8 mouse cellular contexts compared by ENCODE assay signal in genomic region chr4:117495869-117496401, GRCm38 (mm10). TPM values are rescaled to one million over a fixed set of nuclear protein-coding genes. Genes with fewer than 3 reads are reported as not detected.
DNase-seq lines count a peak whose midpoint lies in the region; ATAC-seq and TF ChIP-seq lines count a peak whose summit lies in the region.

No protein-coding gene starts in this region.

- peak overlapping the region; percentile 26 for H3K4me3 ChIP-seq in left cerebral cortex, adult 2 months
- peak overlapping the region; percentile 45 for H3K4me3 ChIP-seq in forebrain, embryonic 15.5 days
- H3K4me3 ChIP-seq in limb, embryonic 10.5 days = peak overlapping the region; percentile 72
- H3K4me3 ChIP-seq in olfactory bulb, adult 2 months (ENCODE audit: insufficient read depth, low read depth, low read length) = peak overlapping the region; percentile 30

- WGBS in forebrain, embryonic 15.5 days = under 1% methylated on average over 33 of the region's 33 CpGs
- under 1% methylated on average over 33 of the region's 33 CpGs for WGBS in limb, embryonic 10.5 days
- 2% methylated on average over 33 of the region's 33 CpGs for WGBS in olfactory bulb, adult 2 months

- H3K27me3 ChIP-seq in forebrain, embryonic 15.5 days = peaks cover 63% of the 10 kb centered on the region
- H3K27me3 ChIP-seq in limb, embryonic 10.5 days (ENCODE audit: low read depth, poor library complexity, severe bottlenecking) = peaks cover 65% of the 10 kb centered on the region

- H3K9ac ChIP-seq in forebrain, embryonic 15.5 days (replicated peaks) = peak overlapping the region; percentile 34

- H3K27ac ChIP-seq in left cerebral cortex, adult 2 months = no peak overlapping the region
- H3K27ac ChIP-seq in forebrain, embryonic 15.5 days (replicated peaks) = peak overlapping the region; percentile 24; the same call in 1 of the 2 replicates
- peak overlapping the region; percentile 91 for H3K27ac ChIP-seq in limb, embryonic 10.5 days
- no peak overlapping the region for H3K27ac ChIP-seq in olfactory bulb, adult 2 months (ENCODE audit: insufficient read depth, low read depth, low read length)

- H3K4me2 ChIP-seq in forebrain, embryonic 15.5 days (replicated peaks) = peak overlapping the region; percentile 70

- H3K9me3 ChIP-seq in forebrain, embryonic 15.5 days = no peaks in the 10 kb centered on the region
- H3K9me3 ChIP-seq in limb, embryonic 10.5 days (replicated peaks) = no peaks in the 10 kb centered on the region

- no peaks in the 10 kb centered on the region for H3K36me3 ChIP-seq in forebrain, embryonic 15.5 days
- no peaks in the 10 kb centered on the region; the same call in 1 of the 2 replicates for H3K36me3 ChIP-seq in limb, embryonic 10.5 days

- DNase-seq in left cerebral cortex, adult 2 months (ENCODE audit: extremely low spot score in 1 of 2, low spot score in 2 of 2) = no peak
- no peak for DNase-seq in left cerebral cortex, postnatal 14 days (ENCODE audit: low spot score in 2 of 2)
- DNase-seq in brain, embryonic 14.5 days (ENCODE audit: low read depth) = peak; percentile 39
- DNase-seq in limb, embryonic 10.5 days (ENCODE audit: low spot score) = peak; percentile 65
- DNase-seq in adipocyte (ENCODE audit: low spot score) = no peak
- DNase-seq in right cerebral cortex, adult 2 months (ENCODE audit: low spot score in 2 of 2) = no peak

- intact Hi-C loops in left cerebral cortex, adult 2 months (cut with DNase I) = loop anchor here (10.0 kb wide), 1 partner anchor 179 kb away; no protein-coding TSS in a partner anchor
- intact Hi-C loops in left cerebral cortex, postnatal 14 days (cut with DNase I) = loop anchor here (10.0 kb wide), 1 partner anchor 171 kb away; no protein-coding TSS in a partner anchor

- peaks cover 39% of the 10 kb centered on the region for H3K4me1 ChIP-seq in forebrain, embryonic 15.5 days
- H3K4me1 ChIP-seq in limb, embryonic 10.5 days = peaks cover 49% of the 10 kb centered on the region
- peaks cover 29% of the 10 kb centered on the region for H3K4me1 ChIP-seq in olfactory bulb, adult 2 months (ENCODE audit: control insufficient read depth, insufficient read depth, low read length)

- no peak for TF ChIP-seq POLR2A in brain, embryonic 14.5 days (IDR thresholded peaks at IDR 0.05; ENCODE audit: borderline replicate concordance, extremely low read depth, insufficient read depth, insufficient read length, poor library complexity, severe bottlenecking)
- no peak for TF ChIP-seq POLR2A in olfactory bulb, adult 2 months (IDR thresholded peaks at IDR 0.05; ENCODE audit: insufficient read depth, low read depth, low read length)

- TF ChIP-seq CTCF in left cerebral cortex, adult 2 months (IDR thresholded peaks at IDR 0.05) = no peak
- TF ChIP-seq CTCF in brain, embryonic 14.5 days (IDR thresholded peaks at IDR 0.05; ENCODE audit: borderline replicate concordance, extremely low read depth, insufficient read depth, insufficient read length) = no peak
- no peak for TF ChIP-seq CTCF in olfactory bulb, adult 2 months (IDR thresholded peaks at IDR 0.05; ENCODE audit: insufficient read depth, low read depth, low read length)

- peak; percentile 27 for ATAC-seq in forebrain, embryonic 15.5 days (replicated peaks)

RNA-seq across cellular contexts. Expression of gene Rnf220, which starts 0.9 kb away (rescaled TPM):
- 100 to 1,000 TPM; 192 to 199 TPM for total RNA-seq in left cerebral cortex, adult 2 months (2021)
- 100 to 1,000 TPM; 138 to 151 TPM for total RNA-seq in left cerebral cortex, postnatal 14 days (2021)
- polyA plus RNA-seq in brain, embryonic 14.5 days (2012; rRNA removed) = 159 and 183 TPM in 2 replicates
- 122 and 128 TPM in 2 replicates for polyA plus RNA-seq in forebrain, embryonic 15.5 days (2015; fragmentation: Nextera tagmentation; extraction: Ambion mirVana)
- 100 and 106 TPM in 2 replicates for polyA plus RNA-seq in limb, embryonic 10.5 days (2016; fragmentation: Nextera tagmentation; extraction: Ambion mirVana)
- polyA plus RNA-seq in olfactory bulb, adult 2 months (2012; ENCODE audit: insufficient read depth, insufficient read length, low replicate concordance, missing spikeins) = not detected in 2 replicates

RNA-seq across cellular contexts. Expression of gene Eri3, which starts 54.2 kb away (rescaled TPM):
- total RNA-seq in left cerebral cortex, adult 2 months (2021) = 100 to 1,000 TPM; 197 to 200 TPM
- total RNA-seq in left cerebral cortex, postnatal 14 days (2021) = 100 to 1,000 TPM; 229 to 246 TPM
- 187 and 218 TPM in 2 replicates for polyA plus RNA-seq in brain, embryonic 14.5 days (2012; rRNA removed)
- polyA plus RNA-seq in forebrain, embryonic 15.5 days (2015; fragmentation: Nextera tagmentation; extraction: Ambion mirVana) = 255 and 270 TPM in 2 replicates
- 114 and 147 TPM in 2 replicates for polyA plus RNA-seq in limb, embryonic 10.5 days (2016; fragmentation: Nextera tagmentation; extraction: Ambion mirVana)
- polyA plus RNA-seq in olfactory bulb, adult 2 months (2012; ENCODE audit: insufficient read depth, insufficient read length, low replicate concordance, missing spikeins) = not detected in 2 replicates

Comparison
In these comparisons a context has a peak if more than half of its experiments do, and no peak if none do; other contexts are left out.
1. DNase-seq: peak in brain, embryonic 14.5 days (single experiment) and limb, embryonic 10.5 days (single experiment); none in left cerebral cortex, adult 2 months (0 of 2), left cerebral cortex, postnatal 14 days (0 of 2), adipocyte (single experiment) and right cerebral cortex, adult 2 months (0 of 2).
2. H3K27ac ChIP-seq: peak in forebrain, embryonic 15.5 days (single experiment) and limb, embryonic 10.5 days (single experiment); none in left cerebral cortex, adult 2 months (single experiment) and olfactory bulb, adult 2 months (single experiment).
3. Peak in every context shown above with its lines, with median percentiles within 50 percentile points of each other: H3K4me3 ChIP-seq.